Mouse (Mus musculus) G1E (cell line): Measurements from ENCODE around the gene Tra2b.

Experiments
- CTCF ChIP-seq: IDR thresholded peaks from 2 replicates; pipeline ENCODE4 v1.5.1; 2012; ENCODE audit warnings: low read depth, low read length, inconsistent platforms, mixed read lengths
- GATA1 ChIP-seq: IDR thresholded peaks from 2 replicates; pipeline ENCODE4 v1.6.1; 2012; ENCODE audit warnings: borderline replicate concordance, low read length, inconsistent platforms, mixed read lengths
- POLR2AphosphoS5 ChIP-seq: IDR thresholded peaks from 2 replicates; pipeline ENCODE4 v1.6.1; 2012; ENCODE audit warnings: low read depth, low read length, inconsistent platforms; ENCODE audit not compliant: insufficient replicate concordance
- TAL1 ChIP-seq: conservative IDR thresholded peaks from 2 replicates; pipeline ENCODE4 v1.6.1; 2012; ENCODE audit warnings: low read depth, low read length, inconsistent platforms, mixed read lengths

- TF ChIP-seq CTCF (no peak), TAL1 (no peak), GATA1 (no peak), POLR2AphosphoS5 (no peak)
Observed at GRCm38 (mm10) chr16:22286996-22287395, 21.2 kb upstream of the Tra2b start.
